Mouse (Mus musculus) ES-E14 (cell line): ENCODE measurements around the gene Wfdc6b. TPM values are rescaled to one million over a fixed set of nuclear protein-coding genes. Genes with fewer than 3 reads are reported as not detected.
A peak's percentile ranks its signal among the peaks of the same experiment; 100 is the strongest.

ENCODE experiments used
- DNase-seq: peaks from one replicate; pipeline ENCODE4 v3.0.0-alpha.2; 2013; ENCODE audit warnings: low read depth, low spot score
- H3K27ac ChIP-seq: 2 replicates; pipeline ENCODE4 v1.5.1; 2012; ENCODE audit warnings: low read depth, mild to moderate bottlenecking, low read length, moderate library complexity, mixed read lengths; ENCODE audit not compliant: poor library complexity, insufficient read depth, severe bottlenecking
- H3K36me3 ChIP-seq: 2 replicates; pipeline ENCODE4 v1.6.1; 2012; ENCODE audit warnings: mild to moderate bottlenecking, low read length, moderate library complexity, mixed read lengths; ENCODE audit not compliant: control insufficient read depth, poor library complexity, insufficient read depth, severe bottlenecking
- H3K4me1 ChIP-seq, 2 experiments: fragments of 150-350 bp in 1 of 2; sonication (generic) in 1 of 2; 2 replicates each; pipeline ENCODE4 v1.6.1; 2012; ENCODE audit warnings: low read length in 2 of 2, mild to moderate bottlenecking in 1 of 2, mixed read lengths in 1 of 2; ENCODE audit not compliant: control insufficient read depth in 2 of 2, insufficient read depth in 2 of 2, poor library complexity in 1 of 2
- H3K4me3 ChIP-seq, 2 experiments: fragments of 150-350 bp in 1 of 2; sonication (generic) in 1 of 2; 2 replicates each; pipeline ENCODE4 v1.5.1; 2012; ENCODE audit warnings: low read length in 2 of 2, low read depth in 1 of 2, mild to moderate bottlenecking in 1 of 2, mixed read lengths in 1 of 2; ENCODE audit not compliant: insufficient read depth in 1 of 2, poor library complexity in 1 of 2, severe bottlenecking in 1 of 2
- H3K9ac ChIP-seq: 2 replicates; pipeline ENCODE4 v1.6.1; 2012; ENCODE audit warnings: low read depth, mild to moderate bottlenecking, low read length, mixed read lengths; ENCODE audit not compliant: poor library complexity, insufficient read depth, severe bottlenecking
- H3K9me3 ChIP-seq: fragments of 150-350 bp; sonication (generic); 2 replicates; pipeline ENCODE4 v1.6.1; 2012; ENCODE audit warnings: low read depth, mild to moderate bottlenecking, low read length; ENCODE audit not compliant: control insufficient read depth, insufficient read depth
- CHD2 ChIP-seq: IDR thresholded peaks from 2 replicates; pipeline ENCODE4 v1.6.1; 2014; ENCODE audit warnings: mild to moderate bottlenecking, low read depth, low read length, inconsistent platforms
- HCFC1 ChIP-seq: IDR thresholded peaks from 2 replicates; pipeline ENCODE4 v1.6.1; 2012; ENCODE audit warnings: low read length, inconsistent platforms, borderline replicate concordance; ENCODE audit not compliant: insufficient read depth
- MAFK ChIP-seq: IDR thresholded peaks from 2 replicates; pipeline ENCODE4 v1.6.1; 2014; ENCODE audit warnings: mild to moderate bottlenecking, low read depth, low read length, inconsistent platforms; ENCODE audit not compliant: insufficient read depth
- ZC3H11A ChIP-seq: IDR thresholded peaks from 2 replicates; pipeline ENCODE4 v1.6.1; 2012; ENCODE audit warnings: low read depth, mild to moderate bottlenecking, inconsistent platforms, low read length, borderline replicate concordance
- ZNF384 ChIP-seq: IDR thresholded peaks from 2 replicates; pipeline ENCODE4 v1.6.1; 2012; ENCODE audit warnings: low read depth, low read length, inconsistent platforms
- in situ Hi-C, 2 experiments: fragments of 600-800 bp; cut with MboI; formaldehyde crosslinking; loops; one replicate each; pipeline ENCODE4 v1.15.1; 2025; ENCODE audit warnings: low sequenced_read_pairs in 2 of 2, inconsistent platforms in 1 of 2; ENCODE audit not compliant: unreplicated experiment in 2 of 2
- total RNA-seq: library from RNA; depleted of rRNA; stranded (reverse); fragments of 300-350 nt; gene quantifications from 2 replicates; pipeline ENCODE4 v1.2.3, GENCODE M21; 2012

The Wfdc6b gene
- total RNA-seq, 1 experiment = not detected

- no peak for TF ChIP-seq ZNF384
- TF ChIP-seq MAFK = no peak
- TF ChIP-seq CHD2 = no peak
- no peak for TF ChIP-seq HCFC1
- TF ChIP-seq ZC3H11A = no peak
- H3K4me1 ChIP-seq = no peaks in the 10 kb centered on the region
- in situ Hi-C loops = no loop called here
- no peaks in the 10 kb centered on the region for H3K9me3 ChIP-seq
- H3K9ac ChIP-seq = no peak within 1 kb of the TSS
- H3K36me3 ChIP-seq = no peaks in the 10 kb centered on the region
- no peak within 1 kb of the TSS for H3K27ac ChIP-seq
- DNase-seq = no peak
- H3K4me3 ChIP-seq = no peak within 1 kb of the TSS
Measured at GRCm38 (mm10) chr2:164638696-164639095, 25.4 kb downstream of the Wfdc6b start, which contains the start of gene Wfdc16. TSS of gene Wfdc16 (minus strand) at chr2:164638796.

GRCm38 (mm10) chr2:164641129-164641528 lies 27.8 kb downstream of the Wfdc6b start:
- DNase-seq = no peak
- no peaks in the 10 kb centered on the region for H3K36me3 ChIP-seq
- in situ Hi-C loops = no loop called here
- no peak overlapping the region for H3K9ac ChIP-seq
- no peaks in the 10 kb centered on the region for H3K9me3 ChIP-seq
- no peak overlapping the region for H3K27ac ChIP-seq
- no peak overlapping the region for H3K4me3 ChIP-seq
- no peak for TF ChIP-seq CHD2
- TF ChIP-seq ZC3H11A = no peak
- no peak for TF ChIP-seq HCFC1
- TF ChIP-seq ZNF384 = peak; percentile 92
- TF ChIP-seq MAFK = peak; percentile 31; the same call in 1 of the 2 replicates
- no peaks in the 10 kb centered on the region for H3K4me1 ChIP-seq

GRCm38 (mm10) chr2:164641881-164642673 lies 28.8 kb downstream of the Wfdc6b start:
- no peak for DNase-seq
- no peaks in the 10 kb centered on the region for H3K36me3 ChIP-seq
- no peak overlapping the region for H3K27ac ChIP-seq
- in situ Hi-C loops = no loop called here
- TF ChIP-seq MAFK = no peak
- no peak for TF ChIP-seq ZNF384
- no peak for TF ChIP-seq HCFC1
- no peak for TF ChIP-seq CHD2
- TF ChIP-seq ZC3H11A = no peak
- no peaks in the 10 kb centered on the region for H3K9me3 ChIP-seq
- H3K4me3 ChIP-seq = no peak overlapping the region
- H3K9ac ChIP-seq = no peak overlapping the region
- no peaks in the 10 kb centered on the region for H3K4me1 ChIP-seq

GRCm38 (mm10) chr2:164655858-164656257 lies 42.5 kb downstream of the Wfdc6b start, which contains the start of gene Wfdc10:
TSS of gene Wfdc10 (plus strand) at chr2:164656046.
- in situ Hi-C loops = no loop called here
- Histone ChIP-seq H3K4me3 (peak within 1 kb of the TSS in 1 of 2 experiments; percentile 48; a peak in 2 of 4 replicates), H3K36me3 (no peaks in the 10 kb centered on the region), H3K9me3 (no peaks in the 10 kb centered on the region), H3K9ac (no peak within 1 kb of the TSS), H3K27ac (no peak within 1 kb of the TSS), H3K4me1 (no peaks in the 10 kb centered on the region)
- peak; percentile 48 for DNase-seq
- TF ChIP-seq ZC3H11A (no peak), CHD2 (no peak), ZNF384 (no peak)
